Mouse (Mus musculus) kidney, adult 2 months (tissue): ENCODE measurements around the gene Kcnab1. TPM values are rescaled to one million over a fixed set of nuclear protein-coding genes. Genes with fewer than 3 reads are reported as not detected.
A peak's percentile ranks its signal among the peaks of the same experiment; 100 is the strongest.

ENCODE experiments used
- DNase-seq: peaks from one replicate; pipeline ENCODE4 v3.0.0; 2021
- H3K27ac ChIP-seq: fragments of 200-500 bp; 2 replicates; pipeline ENCODE4 v1.5.1; 2012; ENCODE audit warnings: low read depth, low read length, control low read depth, inconsistent platforms; ENCODE audit not compliant: insufficient read depth
- H3K27me3 ChIP-seq: fragments of 200-500 bp; replicated peaks from 2 replicates; pipeline ENCODE4 v1.6.1; 2012; ENCODE audit warnings: mild to moderate bottlenecking, moderate library complexity, low read length, inconsistent platforms; ENCODE audit not compliant: control insufficient read depth, insufficient read depth
- H3K36me3 ChIP-seq: fragments of 200-500 bp; 2 replicates; pipeline ENCODE4 v1.6.1; 2012; ENCODE audit warnings: mild to moderate bottlenecking, moderate library complexity, low read length, inconsistent platforms; ENCODE audit not compliant: control insufficient read depth, insufficient read depth
- H3K4me1 ChIP-seq: fragments of 200-500 bp; 2 replicates; pipeline ENCODE4 v1.6.1; 2011; ENCODE audit warnings: low read length; ENCODE audit not compliant: control insufficient read depth, insufficient read depth
- H3K4me3 ChIP-seq: fragments of 200-500 bp; 2 replicates; pipeline ENCODE4 v1.5.1; 2011; ENCODE audit warnings: mild to moderate bottlenecking, low read depth, low read length, control low read depth; ENCODE audit not compliant: insufficient read depth
- CTCF ChIP-seq: fragments of 200-500 bp; conservative IDR thresholded peaks from 2 replicates; pipeline ENCODE4 v1.5.1; 2011; ENCODE audit warnings: low read depth, mild to moderate bottlenecking, control low read depth, low read length, moderate library complexity, mixed read lengths; ENCODE audit not compliant: insufficient read depth, insufficient read length
- POLR2A ChIP-seq: fragments of 200-500 bp; IDR thresholded peaks from one replicate; pipeline ENCODE4 v1.6.1; 2011; ENCODE audit warnings: low read depth, low read length, control low read depth
- WGBS: fragments of 180-500 bp; shearing (Covaris S2); methylation state at CpG from one replicate; pipeline ENCODE4 v1.1.7; 2018; 5-methylcytosine and 5-hydroxymethylcytosine counted together
- polyA plus RNA-seq: library from polyadenylated mRNA; depleted of rRNA; stranded (reverse); fragments of >200 nt; gene quantifications from 2 replicates; pipeline ENCODE4 v1.2.3, GENCODE M21; 2012

Gene Kcnab1
- polyA plus RNA-seq, 1 experiment, result 0.59 TPM

- TF ChIP-seq CTCF, result no peak
- no peak for TF ChIP-seq POLR2A
- Histone ChIP-seq H3K4me3 (no peak overlapping the region), H3K4me1 (no peaks in the 10 kb centered on the region), H3K27me3 (no peaks in the 10 kb centered on the region; the same call in 1 of the 2 replicates), H3K27ac (no peak overlapping the region), H3K36me3 (no peaks in the 10 kb centered on the region)
- 48% methylated on average over 5 of the region's 5 CpGs for WGBS
- DNase-seq, result no peak
Measured at GRCm38 (mm10) chr3:65340173-65340951, 231.2 kb downstream of the Kcnab1 start.

- Histone ChIP-seq H3K27ac (no peak overlapping the region), H3K27me3 (no peaks in the 10 kb centered on the region; the same call in 1 of the 2 replicates), H3K4me3 (no peak overlapping the region), H3K4me1 (no peaks in the 10 kb centered on the region), H3K36me3 (no peaks in the 10 kb centered on the region)
- no peak for DNase-seq
- no peak for TF ChIP-seq CTCF
- no peak for TF ChIP-seq POLR2A
- WGBS, result 92% methylated on average over 1 of the region's 1 CpGs
Measured at GRCm38 (mm10) chr3:65346176-65346575, 237.0 kb downstream of the Kcnab1 start.

DNA sequence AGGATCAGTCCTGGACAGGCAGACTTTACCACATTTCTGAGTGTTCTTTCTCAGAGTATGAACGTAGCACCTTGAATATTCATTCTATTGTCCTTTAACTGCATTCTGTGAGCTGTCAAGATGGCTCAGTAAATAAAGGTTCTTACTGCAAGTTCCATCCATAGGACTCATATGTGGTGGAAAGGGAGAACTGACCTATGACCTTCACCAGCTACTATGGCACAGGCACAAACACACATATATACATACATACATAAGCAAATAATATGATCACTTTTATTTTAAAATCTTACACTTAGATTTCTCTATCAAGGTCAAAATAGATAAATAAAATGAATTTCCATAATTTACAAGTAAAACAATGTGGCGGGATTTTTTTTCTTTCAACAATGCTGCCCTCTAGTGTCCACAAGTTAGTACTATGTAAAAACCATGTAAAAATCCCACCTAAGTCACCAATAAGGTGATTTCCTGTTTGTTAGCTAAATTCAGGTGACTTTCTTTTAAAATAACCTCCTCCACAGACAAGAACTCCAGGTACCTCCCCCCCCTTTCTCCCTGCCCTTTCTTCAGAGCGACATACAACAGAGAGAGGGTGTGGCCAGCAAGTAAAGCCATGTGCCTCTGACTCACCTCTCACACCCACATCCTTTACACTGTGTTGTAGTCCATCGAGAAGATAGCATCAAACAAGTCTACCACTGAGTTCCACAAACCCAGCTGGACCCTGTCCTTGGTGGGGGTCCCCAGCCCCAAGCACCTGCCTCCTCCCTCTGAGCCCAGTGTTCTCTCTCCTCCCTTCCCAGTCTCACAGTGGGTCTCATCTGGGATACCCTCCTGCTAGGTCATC, 243.3 kb downstream of the Kcnab1 start:
- Histone ChIP-seq H3K4me1 (no peaks in the 10 kb centered on the region), H3K27ac (no peak overlapping the region), H3K27me3 (no peaks in the 10 kb centered on the region), H3K4me3 (no peak overlapping the region), H3K36me3 (no peaks in the 10 kb centered on the region)
- WGBS, result 39% methylated on average over 4 of the region's 4 CpGs
- no peak for DNase-seq
- TF ChIP-seq CTCF (0 out of 2 replicates have a peak, but pooled peaks have one; percentile 5), POLR2A (no peak)

DNA sequence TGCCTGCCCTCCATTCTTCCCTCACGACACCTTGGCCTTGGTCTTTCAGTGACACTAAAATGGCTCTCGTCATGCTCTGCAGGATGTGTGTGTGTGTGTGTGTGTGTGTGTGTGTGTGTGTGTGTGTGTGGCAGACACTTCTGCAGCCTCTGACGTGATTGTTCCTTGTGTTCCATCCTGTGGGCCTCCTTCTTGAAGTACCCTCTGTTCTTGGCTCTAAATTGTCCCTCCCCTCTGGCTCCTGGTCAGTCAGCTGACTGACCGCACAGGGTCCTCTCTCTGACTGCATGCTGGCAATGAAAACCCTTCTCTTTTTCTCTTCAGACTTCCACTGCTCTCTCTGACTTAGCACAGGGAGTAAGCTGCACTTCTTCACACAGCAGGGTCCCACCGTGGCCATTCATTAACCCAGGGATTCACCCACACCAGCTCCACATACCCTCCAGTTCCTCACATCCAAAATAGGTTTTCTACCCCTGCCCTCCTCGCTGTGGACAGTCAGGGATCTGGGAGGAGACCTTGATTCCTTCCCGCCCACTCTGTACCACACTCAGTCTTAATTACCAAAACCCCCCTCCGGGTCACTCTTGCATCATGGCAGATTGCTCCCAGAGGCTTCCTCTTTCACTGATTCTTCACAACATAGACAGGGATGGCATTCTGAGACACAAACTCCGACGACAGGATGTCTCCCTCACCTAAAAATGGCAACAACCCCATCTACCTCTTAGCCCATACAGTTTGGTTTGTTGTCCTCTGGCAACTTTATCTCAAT, 244.3 kb downstream of the Kcnab1 start:
- DNase-seq, result no peak
- TF ChIP-seq POLR2A, result no peak
- TF ChIP-seq CTCF, result no peak
- H3K4me1 ChIP-seq, result no peaks in the 10 kb centered on the region
- no peaks in the 10 kb centered on the region for H3K36me3 ChIP-seq
- H3K4me3 ChIP-seq, result no peak overlapping the region
- no peaks in the 10 kb centered on the region for H3K27me3 ChIP-seq
- H3K27ac ChIP-seq, result no peak overlapping the region
- 54% methylated on average over 10 of the region's 10 CpGs for WGBS

- no peak overlapping the region for H3K27ac ChIP-seq
- H3K27me3 ChIP-seq, result no peaks in the 10 kb centered on the region
- no peak for DNase-seq
- no peaks in the 10 kb centered on the region for H3K36me3 ChIP-seq
- no peak for TF ChIP-seq POLR2A
- no peak for TF ChIP-seq CTCF
- H3K4me1 ChIP-seq, result peaks cover 3% of the 10 kb centered on the region; the same call in 1 of the 2 replicates
- H3K4me3 ChIP-seq, result no peak overlapping the region
- WGBS, result 71% methylated on average over 6 of the region's 6 CpGs
Measured at GRCm38 (mm10) chr3:65355479-65355878, 246.3 kb downstream of the Kcnab1 start.

DNA sequence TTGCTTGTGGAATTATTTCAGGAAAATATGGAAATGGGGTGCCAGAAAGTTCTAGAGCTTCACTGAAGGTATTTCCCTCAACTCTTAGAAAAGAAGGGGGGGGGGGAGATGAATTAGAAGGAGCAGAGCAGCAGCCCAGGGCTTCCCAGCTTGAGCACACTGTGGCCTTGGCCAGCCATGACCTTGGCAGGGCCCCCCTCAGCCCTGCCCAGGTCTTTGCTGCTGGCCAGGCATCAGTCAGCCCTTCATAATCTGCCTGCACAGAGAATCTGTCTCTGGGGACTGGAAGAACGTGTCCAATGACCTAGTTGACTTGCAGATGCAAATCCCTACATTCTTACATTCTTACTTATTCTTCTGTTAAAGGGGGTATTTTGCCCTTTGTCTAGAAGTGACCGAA, 249.1 kb downstream of the Kcnab1 start:
- DNase-seq, result no peak
- TF ChIP-seq CTCF, result no peak
- TF ChIP-seq POLR2A, result no peak
- H3K4me1 ChIP-seq, result peaks cover 3% of the 10 kb centered on the region; the same call in 1 of the 2 replicates
- no peaks in the 10 kb centered on the region for H3K27me3 ChIP-seq
- H3K36me3 ChIP-seq, result no peaks in the 10 kb centered on the region
- WGBS, result 66% methylated on average over 2 of the region's 2 CpGs
- H3K4me3 ChIP-seq, result no peak overlapping the region
- no peak overlapping the region for H3K27ac ChIP-seq

- H3K4me3 ChIP-seq, result no peak overlapping the region
- no peak for DNase-seq
- no peak for TF ChIP-seq POLR2A
- no peak for TF ChIP-seq CTCF
- H3K36me3 ChIP-seq, result no peaks in the 10 kb centered on the region
- 48% methylated on average over 2 of the region's 2 CpGs for WGBS
- no peaks in the 10 kb centered on the region for H3K27me3 ChIP-seq
- no peak overlapping the region for H3K27ac ChIP-seq
- peaks cover 3% of the 10 kb centered on the region; the same call in 1 of the 2 replicates for H3K4me1 ChIP-seq
Measured at GRCm38 (mm10) chr3:65358841-65359240, 249.7 kb downstream of the Kcnab1 start.
